Mouse (Mus musculus) hindbrain, embryonic 12.5 days (tissue): Measurements from ENCODE around the gene Dnmt3c. TPM values are rescaled to one million over a fixed set of nuclear protein-coding genes. Genes with fewer than 3 reads are reported as not detected.
"Not testable (repeated sequence)": the region's sequence is repeated elsewhere in the genome, so short reads cannot be mapped to it uniquely, and the experiment has no call there.

Experiments used
- ATAC-seq: fragments of 200-750 bp; cut with Nextera tagmentation; 2 replicates; pipeline ENCODE4 v1.8.0; 2017; ENCODE audit warnings: moderate TSS enrichment; ENCODE audit not compliant: low FRiP score
- H3K27ac ChIP-seq: fragments of 300-500 bp; sonication (generic); 2 replicates; pipeline ENCODE4 v1.5.1; 2016; ENCODE audit warnings: mild to moderate bottlenecking
- H3K27me3 ChIP-seq: fragments of 300-500 bp; sonication (generic); 2 replicates; pipeline ENCODE4 v1.6.1; 2016; ENCODE audit warnings: mild to moderate bottlenecking
- H3K36me3 ChIP-seq: fragments of 300-500 bp; sonication (generic); 2 replicates; pipeline ENCODE4 v1.6.1; 2016; ENCODE audit warnings: mild to moderate bottlenecking
- H3K4me1 ChIP-seq: fragments of 300-500 bp; sonication (generic); 2 replicates; pipeline ENCODE4 v1.6.1; 2016
- H3K4me2 ChIP-seq: fragments of 300-500 bp; sonication (generic); replicated peaks from 2 replicates; pipeline ENCODE4 v1.6.1; 2016; ENCODE audit warnings: mild to moderate bottlenecking
- H3K4me3 ChIP-seq: fragments of 300-500 bp; sonication (generic); 2 replicates; pipeline ENCODE4 v1.5.1; 2016; ENCODE audit warnings: mild to moderate bottlenecking
- H3K9ac ChIP-seq: fragments of 300-500 bp; sonication (generic); 2 replicates; pipeline ENCODE4 v1.6.1; 2016; ENCODE audit warnings: mild to moderate bottlenecking, moderate library complexity
- H3K9me3 ChIP-seq: fragments of 300-500 bp; sonication (generic); replicated peaks from 2 replicates; pipeline ENCODE4 v1.6.1; 2016; ENCODE audit warnings: mild to moderate bottlenecking
- WGBS: fragments of 180-500 bp; shearing (Covaris S2); methylation state at CpG from one replicate; pipeline ENCODE4 v1.1.7; 2016; 5-methylcytosine and 5-hydroxymethylcytosine counted together
- polyA plus RNA-seq: library from polyadenylated mRNA; unstranded; fragments of >200 nt; fragmentation: Nextera tagmentation; extraction: Ambion mirVana; gene quantifications from 2 replicates; pipeline ENCODE4 v1.2.1, GENCODE M21; 2016

Gene Dnmt3c
- 0.17 TPM in 1 of 2 replicates, not detected in the other for polyA plus RNA-seq

DNA sequence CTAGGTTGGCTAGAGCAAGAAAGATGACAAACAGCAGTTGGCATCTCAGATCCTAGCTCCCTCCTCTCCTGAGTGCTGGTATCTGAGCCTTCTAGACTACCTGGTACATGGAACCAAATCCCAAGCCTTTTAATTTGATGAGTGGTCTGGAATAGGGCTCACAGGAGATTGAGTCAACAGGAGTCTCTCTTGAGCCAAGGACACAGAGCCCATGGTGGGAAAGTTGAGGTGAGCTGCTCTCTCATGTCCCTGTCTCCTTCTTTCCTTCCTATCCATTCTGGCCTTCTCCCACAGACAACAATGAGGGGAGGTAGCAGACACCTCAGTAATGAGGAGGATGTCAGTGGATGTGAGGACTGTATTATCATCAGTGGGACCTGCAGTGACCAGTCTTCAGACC lies at the start of gene Dnmt3c:
TSS of gene Dnmt3c (plus strand) at position 301 of the 400 bp plus-strand sequence.
- H3K4me1 ChIP-seq = no peaks in the 10 kb centered on the region

DNA sequence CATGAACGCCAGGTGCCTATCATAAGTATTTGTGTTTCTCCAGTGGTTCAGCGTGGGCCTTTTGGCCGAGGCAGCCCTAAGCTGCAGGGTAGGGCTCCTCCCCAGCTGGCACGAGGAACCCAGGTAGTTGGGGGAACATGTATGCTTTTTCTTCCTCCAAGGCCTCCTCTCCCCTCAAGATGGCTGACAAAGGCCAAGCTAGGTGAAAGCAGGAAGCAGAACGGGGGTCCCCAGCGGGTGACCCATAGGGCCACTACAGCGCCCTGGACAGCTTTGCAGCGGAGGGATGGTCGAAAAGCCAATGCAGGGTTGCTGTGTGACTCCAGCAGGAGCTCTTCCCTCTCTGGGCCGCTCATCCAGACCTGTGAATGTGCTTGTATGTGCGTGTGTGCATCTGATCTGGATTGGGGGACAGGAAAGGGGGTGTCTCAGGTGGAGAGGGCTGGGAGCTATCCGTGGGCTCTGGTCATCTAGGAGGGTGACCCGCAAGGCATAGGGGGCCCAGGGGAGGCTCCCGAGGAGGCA lies 47.6 kb upstream of the Dnmt3c start:
- WGBS = 22% methylated on average over 14 of the region's 14 CpGs
- peaks cover 22% of the 10 kb centered on the region for H3K4me1 ChIP-seq
- peak; percentile 41 for ATAC-seq
- H3K27me3 ChIP-seq = peaks cover 12% of the 10 kb centered on the region
- no peaks in the 10 kb centered on the region for H3K36me3 ChIP-seq
- no peaks in the 10 kb centered on the region for H3K9me3 ChIP-seq
- peak overlapping the region; percentile 89 for H3K9ac ChIP-seq
- H3K4me3 ChIP-seq = peak overlapping the region; percentile 87
- H3K4me2 ChIP-seq = peak overlapping the region; percentile 97
- H3K27ac ChIP-seq = no peak overlapping the region

More for the DNA sequence above, at the start of gene Dnmt3c:
- Histone ChIP-seq H3K27me3 (no peaks in the 10 kb centered on the region), H3K27ac (no peak within 1 kb of the TSS), H3K4me3 (no peak within 1 kb of the TSS), H3K9ac (no peak within 1 kb of the TSS), H3K4me2 (no peak within 1 kb of the TSS), H3K36me3 (no peaks in the 10 kb centered on the region), H3K9me3 (no peaks in the 10 kb centered on the region)
- ATAC-seq = no peak

DNA sequence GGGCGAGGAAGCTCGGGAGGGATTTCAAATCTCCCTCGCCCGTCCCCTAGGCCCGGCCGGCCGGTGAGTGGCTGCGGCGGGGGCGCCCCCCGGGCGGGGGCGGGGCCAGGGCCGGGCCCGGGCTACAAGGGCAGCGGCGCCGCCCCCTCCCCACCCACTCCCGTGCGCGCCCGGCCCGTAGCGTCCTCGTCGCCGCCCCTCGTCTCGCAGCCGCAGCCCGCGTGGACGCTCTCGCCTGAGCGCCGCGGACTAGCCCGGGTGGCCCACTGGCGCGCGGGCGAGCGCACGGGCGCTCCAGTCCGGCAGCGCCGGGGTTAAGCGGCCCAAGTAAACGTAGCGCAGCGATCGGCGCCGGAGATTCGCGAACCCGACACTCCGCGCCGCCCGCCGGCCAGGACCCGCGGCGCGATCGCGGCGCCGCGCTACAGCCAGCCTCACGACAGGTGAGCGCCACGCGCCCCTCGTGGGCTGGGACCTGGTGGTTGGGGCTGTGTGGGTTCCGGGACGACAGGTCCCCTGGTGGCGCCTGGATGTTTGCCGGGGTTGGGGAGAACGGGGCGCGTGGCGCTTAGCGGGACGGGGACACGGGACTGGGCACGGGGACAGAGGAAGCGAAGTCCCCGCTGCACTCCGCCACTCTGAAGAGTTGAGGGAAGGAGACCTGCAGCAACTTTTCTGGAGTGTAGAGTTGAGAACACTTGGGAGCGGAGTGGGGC lies 47.0 kb upstream of the Dnmt3c start, which contains the start of gene Dnmt3b:
TSS of gene Dnmt3b (plus strand) at position 153 of the 716 bp plus-strand sequence.
- H3K4me2 ChIP-seq = peak within 1 kb of the TSS; percentile 97
- peak within 1 kb of the TSS; percentile 89 for H3K9ac ChIP-seq
- peaks cover 22% of the 10 kb centered on the region for H3K4me1 ChIP-seq
- H3K36me3 ChIP-seq = no peaks in the 10 kb centered on the region
- H3K9me3 ChIP-seq = no peaks in the 10 kb centered on the region
- peak within 1 kb of the TSS; percentile 75; the same call in 1 of the 2 replicates for H3K27ac ChIP-seq
- H3K27me3 ChIP-seq = peaks cover 12% of the 10 kb centered on the region
- H3K4me3 ChIP-seq = peak within 1 kb of the TSS; percentile 87
- under 1% methylated on average over 74 of the region's 93 CpGs for WGBS
- ATAC-seq = peak; percentile 84

DNA sequence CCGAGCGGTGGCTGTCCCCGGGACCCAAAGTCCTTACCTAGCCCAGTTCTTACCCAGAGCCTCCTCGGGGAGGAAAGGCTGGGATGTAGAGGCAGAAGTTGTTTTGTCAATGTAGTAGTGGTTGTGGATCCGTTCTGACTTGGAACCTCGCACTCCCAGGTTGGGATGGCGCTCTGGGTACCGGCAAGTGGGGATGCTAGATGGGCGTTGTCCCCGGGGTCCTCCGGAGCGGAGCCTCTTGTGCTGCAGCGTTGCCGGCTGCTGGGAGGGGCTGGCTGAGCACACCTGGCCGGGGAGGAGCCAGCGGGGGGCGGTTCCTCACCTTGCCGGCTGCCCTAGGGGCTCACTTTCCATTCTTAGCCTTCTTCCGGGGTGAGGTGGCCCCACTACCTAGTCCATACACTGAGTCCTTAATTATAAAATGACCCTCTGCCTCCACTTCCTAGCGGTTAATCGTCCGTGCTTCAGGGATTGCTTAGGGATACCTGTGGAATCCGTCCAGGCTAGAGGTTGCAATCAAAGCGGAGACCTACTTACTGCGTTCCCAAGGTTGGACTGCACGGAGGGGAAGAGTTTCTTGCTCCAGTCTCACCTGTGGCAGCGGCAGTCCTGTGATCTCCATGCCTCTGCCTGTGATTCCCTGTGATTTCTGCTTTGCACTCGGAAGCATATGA lies 46.3 kb upstream of the Dnmt3c start:
- H3K27ac ChIP-seq = no peak overlapping the region
- peaks cover 12% of the 10 kb centered on the region for H3K27me3 ChIP-seq
- H3K4me1 ChIP-seq = peaks cover 22% of the 10 kb centered on the region
- 1% methylated on average over 28 of the region's 28 CpGs for WGBS
- peak overlapping the region; percentile 87 for H3K4me3 ChIP-seq
- H3K9me3 ChIP-seq = no peaks in the 10 kb centered on the region
- ATAC-seq = peak; percentile 7; the same call in 1 of the 2 replicates
- peak overlapping the region; percentile 89 for H3K9ac ChIP-seq
- H3K36me3 ChIP-seq = no peaks in the 10 kb centered on the region
- H3K4me2 ChIP-seq = peak overlapping the region; percentile 97

DNA sequence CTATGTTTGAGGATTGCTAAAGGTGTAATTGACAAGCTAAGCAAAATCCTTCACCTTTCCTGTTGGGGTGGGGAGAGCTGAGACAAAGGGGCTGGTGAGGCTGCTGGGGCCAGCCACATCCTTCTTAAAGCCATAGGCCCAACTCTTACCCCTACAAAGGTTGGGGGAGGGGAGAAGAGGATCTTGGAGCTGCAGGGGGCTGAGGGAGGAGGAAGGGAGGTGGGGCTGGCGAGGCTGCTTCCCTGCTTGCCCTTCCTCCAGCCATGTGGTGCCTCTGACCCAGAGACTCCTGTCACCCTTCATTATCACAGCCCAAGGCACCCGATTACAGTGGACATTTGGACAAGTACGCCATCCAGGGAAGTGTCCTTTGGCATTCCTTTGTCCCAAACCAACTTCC lies 44.8 kb upstream of the Dnmt3c start:
- H3K4me1 ChIP-seq = peaks cover 22% of the 10 kb centered on the region
- no peak overlapping the region for H3K9ac ChIP-seq
- H3K27ac ChIP-seq = no peak overlapping the region
- 28% methylated on average over 3 of the region's 3 CpGs for WGBS
- no peaks in the 10 kb centered on the region for H3K9me3 ChIP-seq
- H3K36me3 ChIP-seq = no peaks in the 10 kb centered on the region
- no peak overlapping the region for H3K4me2 ChIP-seq
- peaks cover 12% of the 10 kb centered on the region for H3K27me3 ChIP-seq
- ATAC-seq = no peak
- no peak overlapping the region for H3K4me3 ChIP-seq

DNA sequence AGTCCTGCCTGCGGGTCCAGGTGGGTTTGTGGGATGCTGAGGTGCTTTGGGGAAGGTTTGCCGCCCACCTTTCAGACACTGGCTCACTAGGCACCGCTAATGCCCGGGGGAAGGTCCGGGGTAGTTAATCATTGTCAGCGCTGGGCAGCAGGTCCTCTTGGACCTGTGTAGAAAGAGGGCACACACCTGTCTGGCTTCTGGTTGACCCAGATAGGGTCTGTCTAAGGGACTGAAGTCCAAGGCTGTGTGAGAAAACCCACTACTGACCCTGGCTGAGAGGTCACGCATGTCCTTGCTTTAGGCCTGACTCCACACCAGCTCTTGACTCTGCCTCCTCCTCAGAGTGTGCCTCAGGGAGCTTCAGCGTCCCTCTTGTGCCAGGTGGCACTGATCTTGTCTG lies 38.8 kb upstream of the Dnmt3c start:
- not testable (repeated sequence) for H3K4me2 ChIP-seq, H3K4me3 ChIP-seq, H3K9me3 ChIP-seq, H3K27me3 ChIP-seq, H3K36me3 ChIP-seq, ATAC-seq, H3K9ac ChIP-seq, H3K27ac ChIP-seq, H3K4me1 ChIP-seq
- 88% methylated on average over 8 of the region's 8 CpGs for WGBS

DNA sequence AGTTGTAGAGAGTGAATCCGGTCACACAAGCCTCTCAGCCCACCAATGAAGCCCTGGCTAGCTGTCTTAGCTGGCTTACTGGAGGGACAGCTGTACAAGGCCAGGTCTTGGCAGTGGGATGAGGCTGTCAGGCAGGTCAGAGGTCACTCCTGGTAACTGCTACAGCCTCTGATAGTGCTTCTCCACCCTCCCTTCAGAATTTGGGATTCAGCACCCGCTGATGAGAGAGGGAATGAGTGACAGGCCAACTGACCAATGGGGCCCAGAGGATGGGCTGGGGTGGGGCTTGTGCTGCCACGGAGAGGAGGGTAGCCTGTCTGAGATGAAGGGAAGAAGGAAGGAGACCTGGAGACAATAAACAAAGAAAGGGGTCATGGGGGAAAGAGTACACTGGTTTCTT lies 35.8 kb upstream of the Dnmt3c start:
- ATAC-seq = no peak

DNA sequence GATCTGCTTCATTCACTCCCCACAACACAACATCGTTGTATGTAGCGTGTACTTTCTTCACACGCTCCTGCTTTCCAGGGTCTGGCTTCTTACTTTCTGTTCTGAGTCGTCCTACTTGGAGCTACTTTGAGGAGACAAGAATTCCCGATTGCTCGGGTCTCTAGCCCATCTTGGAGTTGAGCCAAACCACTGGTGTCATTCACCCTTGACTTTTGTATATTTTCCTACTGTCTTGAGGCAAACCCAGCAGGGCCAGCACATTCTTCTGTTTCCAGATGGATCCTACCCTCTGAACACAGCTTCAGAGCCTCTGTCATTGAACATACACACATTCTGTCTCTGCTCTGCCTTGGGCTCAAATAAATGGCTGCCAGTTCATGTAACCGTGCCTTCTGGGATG lies 31.1 kb upstream of the Dnmt3c start:
- WGBS = 89% methylated on average over 7 of the region's 7 CpGs
- no peak for ATAC-seq
- no peak overlapping the region for H3K9ac ChIP-seq

More for the DNA sequence above, 35.8 kb upstream of the Dnmt3c start:
- H3K9me3 ChIP-seq = no peaks in the 10 kb centered on the region
- H3K27me3 ChIP-seq = no peaks in the 10 kb centered on the region
- 53% methylated on average over 3 of the region's 3 CpGs for WGBS
- 0 out of 2 replicates have a peak, but pooled peaks cover 3% of the 10 kb centered on the region for H3K36me3 ChIP-seq
- H3K4me2 ChIP-seq = no peak overlapping the region
- no peak overlapping the region for H3K9ac ChIP-seq
- no peak overlapping the region for H3K4me3 ChIP-seq
- no peaks in the 10 kb centered on the region; the same call in 1 of the 2 replicates for H3K4me1 ChIP-seq
- no peak overlapping the region for H3K27ac ChIP-seq

DNA sequence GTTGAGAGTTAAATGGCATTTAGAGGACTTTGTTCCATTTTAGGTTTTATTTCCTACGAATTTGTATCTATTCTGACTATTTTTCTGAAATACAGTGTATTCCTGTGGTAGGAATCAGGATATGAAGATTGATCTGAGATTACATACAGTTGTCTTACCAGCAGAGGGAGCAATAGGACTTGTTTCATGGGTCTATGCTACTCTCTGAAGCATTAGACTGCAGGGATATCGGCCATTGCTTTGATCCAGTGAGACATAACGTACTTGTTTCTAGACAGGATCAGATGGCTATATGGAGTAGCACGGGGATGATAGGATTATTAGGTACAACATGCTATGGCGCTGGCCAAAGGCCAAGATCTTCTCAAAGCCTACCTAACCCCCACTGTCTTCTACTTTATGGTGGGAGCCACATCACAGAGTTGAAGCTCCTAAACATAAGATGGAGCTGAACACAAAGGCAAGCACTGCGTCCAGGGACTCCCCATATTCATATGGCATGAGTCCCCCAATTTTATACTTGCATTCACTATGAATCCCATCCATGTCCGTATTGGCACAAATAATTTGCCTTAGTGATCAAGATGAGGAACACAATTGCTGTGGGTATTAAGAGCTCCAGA lies 27.6 kb upstream of the Dnmt3c start:
- 0 out of 2 replicates have a peak, but pooled peaks have one; percentile 38 for ATAC-seq
- H3K9me3 ChIP-seq = no peaks in the 10 kb centered on the region
- no peaks in the 10 kb centered on the region for H3K27me3 ChIP-seq
- H3K9ac ChIP-seq = no peak overlapping the region
- H3K27ac ChIP-seq = no peak overlapping the region
- peaks cover 8% of the 10 kb centered on the region; the same call in 1 of the 2 replicates for H3K36me3 ChIP-seq
- H3K4me1 ChIP-seq = no peaks in the 10 kb centered on the region
- no peak overlapping the region for H3K4me3 ChIP-seq
- H3K4me2 ChIP-seq = no peak overlapping the region
- 76% methylated on average over 7 of the region's 7 CpGs for WGBS

More for the DNA sequence above, 31.1 kb upstream of the Dnmt3c start:
- Histone ChIP-seq H3K4me1 (no peaks in the 10 kb centered on the region; the same call in 1 of the 2 replicates), H3K36me3 (peaks cover 8% of the 10 kb centered on the region; the same call in 1 of the 2 replicates), H3K27ac (no peak overlapping the region), H3K4me2 (no peak overlapping the region), H3K4me3 (no peak overlapping the region), H3K9me3 (no peaks in the 10 kb centered on the region), H3K27me3 (no peaks in the 10 kb centered on the region)

DNA sequence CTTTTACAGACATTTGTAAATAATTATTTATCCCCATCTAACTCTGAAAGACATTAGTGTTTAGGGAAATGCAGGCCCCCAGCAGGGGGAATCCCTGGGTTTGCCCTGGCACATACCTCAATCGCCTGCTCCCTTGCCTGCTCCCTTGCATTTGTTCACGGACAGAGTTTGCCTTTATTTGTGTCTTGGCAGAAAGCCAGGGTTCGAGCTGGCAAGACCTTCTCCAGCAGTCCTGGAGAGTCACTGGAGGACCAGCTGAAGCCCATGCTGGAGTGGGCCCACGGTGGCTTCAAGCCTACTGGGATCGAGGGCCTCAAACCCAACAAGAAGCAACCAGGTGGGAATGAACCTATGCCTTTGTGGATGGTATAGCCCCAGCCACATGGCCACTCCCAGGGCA lies 26.3 kb upstream of the Dnmt3c start:
- Histone ChIP-seq H3K27ac (no peak overlapping the region), H3K4me3 (no peak overlapping the region), H3K9ac (no peak overlapping the region), H3K9me3 (no peaks in the 10 kb centered on the region), H3K4me1 (no peaks in the 10 kb centered on the region), H3K4me2 (no peak overlapping the region), H3K27me3 (no peaks in the 10 kb centered on the region), H3K36me3 (peaks cover 12% of the 10 kb centered on the region)
- ATAC-seq = no peak
- WGBS = 76% methylated on average over 5 of the region's 5 CpGs

DNA sequence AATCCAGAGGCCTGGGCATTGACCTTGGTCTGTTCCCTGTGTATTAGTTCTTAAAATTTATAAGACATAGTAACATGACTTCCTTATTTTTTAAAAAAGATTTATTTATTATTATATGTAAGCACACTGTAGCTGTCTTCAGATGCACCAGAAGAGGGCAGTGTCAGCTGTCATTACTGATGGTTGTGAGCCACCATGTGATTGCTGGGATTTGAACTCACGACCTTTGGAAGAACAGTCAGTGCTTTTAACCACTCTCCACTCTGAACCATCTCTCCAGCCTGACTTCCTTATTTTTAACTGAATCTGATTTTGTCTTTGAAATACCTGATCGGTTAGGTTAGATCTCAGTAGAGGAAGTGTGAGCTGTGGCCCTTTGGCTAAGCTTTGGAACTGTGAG lies 23.8 kb upstream of the Dnmt3c start:
- Histone ChIP-seq H3K9ac (no peak overlapping the region), H3K4me2 (no peak overlapping the region), H3K4me1 (no peaks in the 10 kb centered on the region), H3K4me3 (no peak overlapping the region), H3K27ac (no peak overlapping the region), H3K27me3 (no peaks in the 10 kb centered on the region), H3K9me3 (no peaks in the 10 kb centered on the region), H3K36me3 (peaks cover 18% of the 10 kb centered on the region)
- WGBS = 89% methylated on average over 2 of the region's 2 CpGs
- no peak for ATAC-seq

DNA sequence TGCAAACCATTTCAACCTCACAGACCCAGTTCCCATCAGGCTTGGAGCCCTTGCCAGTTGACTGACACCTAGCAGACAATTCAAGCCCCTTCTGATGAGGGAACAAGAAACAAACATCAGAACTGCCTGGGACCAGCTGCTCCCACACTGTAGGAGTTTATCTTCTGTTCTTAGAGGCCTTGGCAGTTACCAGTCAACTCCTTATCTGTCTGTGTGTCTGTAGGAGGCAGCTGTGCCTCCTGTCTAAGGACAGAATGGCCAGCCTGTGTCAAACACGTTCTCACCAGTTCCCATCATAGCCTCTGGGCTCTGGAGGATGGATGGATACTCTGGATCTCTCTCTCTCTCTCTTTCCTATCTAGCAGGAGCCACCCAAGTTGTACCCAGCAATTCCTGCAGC lies 21.1 kb upstream of the Dnmt3c start:
- H3K36me3 ChIP-seq = peaks cover 17% of the 10 kb centered on the region
- not testable (repeated sequence) for H3K9me3 ChIP-seq, H3K4me2 ChIP-seq, ATAC-seq, H3K27me3 ChIP-seq, H3K4me3 ChIP-seq, H3K9ac ChIP-seq, H3K4me1 ChIP-seq, H3K27ac ChIP-seq
- 61% methylated on average over 1 of the region's 1 CpGs for WGBS
